Mouse (Mus musculus): Measurements from ENCODE around the gene Cmas. TPM values are rescaled to one million over a fixed set of nuclear protein-coding genes. Genes with fewer than 3 reads are reported as not detected.

Cmas gene
- polyA plus RNA-seq, 1 experiment from 2014 or later, result 145 TPM

DNA sequence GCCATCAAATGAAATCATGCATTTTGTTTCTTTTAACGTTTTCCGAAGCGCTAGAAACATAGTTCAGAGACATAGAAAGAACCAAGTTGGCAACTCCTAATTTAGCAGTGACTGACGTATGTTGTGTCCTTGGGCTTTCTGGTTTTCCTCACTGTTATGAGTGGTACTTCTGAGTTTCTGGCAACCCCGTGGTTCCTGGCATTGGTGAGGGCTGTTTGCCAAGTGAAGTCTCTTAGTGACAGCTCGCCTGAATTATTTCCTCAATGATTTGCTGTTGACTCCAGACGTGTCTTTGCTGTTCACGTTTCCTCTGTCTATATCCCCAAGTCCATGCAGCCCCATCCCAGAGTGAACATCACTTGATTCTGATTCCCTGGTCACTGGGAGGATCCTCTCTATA, 34.8 kb upstream of the Cmas start:
- H3K4me2 ChIP-seq (ENCODE audit: low read depth, low read length), result no peak overlapping the region
- peaks cover 3% of the 10 kb centered on the region; the same call in 1 of the 2 replicates for H3K9me3 ChIP-seq (ENCODE audit: control insufficient read depth, low read length)
- no peak for ATAC-seq
- no peaks in the 10 kb centered on the region for H3K4me1 ChIP-seq (ENCODE audit: control insufficient read depth, insufficient read depth, low read length)
- H3K4me3 ChIP-seq (ENCODE audit: low read length), result no peak overlapping the region
- WGBS, result 69% methylated on average over 8 of the region's 8 CpGs
- H3K9ac ChIP-seq (ENCODE audit: low read depth, low read length), result no peak overlapping the region
- H3K36me3 ChIP-seq (ENCODE audit: control insufficient read depth, insufficient read depth, low read length), result no peaks in the 10 kb centered on the region
- H3K27me3 ChIP-seq (replicated peaks; ENCODE audit: control insufficient read depth, insufficient read depth, low read length), result no peaks in the 10 kb centered on the region
- H3K27ac ChIP-seq (ENCODE audit: low read length), result no peak overlapping the region

DNA sequence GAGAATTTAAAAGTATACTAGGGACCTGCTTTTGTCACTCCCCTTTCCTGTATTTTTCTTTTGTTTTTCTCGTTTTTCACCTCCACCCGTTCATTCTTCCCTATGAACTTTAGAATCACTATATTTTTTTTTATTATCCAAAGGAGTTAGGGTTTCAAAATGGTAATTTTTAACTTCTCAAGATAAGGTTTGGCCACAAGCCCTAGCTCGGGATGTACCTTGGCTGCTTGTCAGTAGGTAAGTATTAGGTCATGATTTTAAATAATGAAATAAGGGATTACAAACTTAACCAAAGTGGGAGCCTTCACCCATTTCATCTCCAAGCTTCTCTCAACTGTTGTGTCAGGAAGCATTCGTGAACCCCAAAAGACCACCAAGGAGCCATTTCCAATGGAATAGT, 30.5 kb upstream of the Cmas start:
- no peak overlapping the region for H3K4me2 ChIP-seq (ENCODE audit: low read depth, low read length)
- no peak overlapping the region for H3K4me3 ChIP-seq (ENCODE audit: low read length)
- no peak overlapping the region for H3K27ac ChIP-seq (ENCODE audit: low read length)
- no peaks in the 10 kb centered on the region for H3K36me3 ChIP-seq (ENCODE audit: control insufficient read depth, insufficient read depth, low read length)
- H3K9me3 ChIP-seq (ENCODE audit: control insufficient read depth, low read length), result peaks cover 3% of the 10 kb centered on the region; the same call in 1 of the 2 replicates
- ATAC-seq, result no peak
- no peaks in the 10 kb centered on the region for H3K4me1 ChIP-seq (ENCODE audit: control insufficient read depth, insufficient read depth, low read length)
- no peaks in the 10 kb centered on the region for H3K27me3 ChIP-seq (replicated peaks; ENCODE audit: control insufficient read depth, insufficient read depth, low read length)
- WGBS, result 73% methylated on average over 4 of the region's 4 CpGs
- no peak overlapping the region for H3K9ac ChIP-seq (ENCODE audit: low read depth, low read length)

DNA sequence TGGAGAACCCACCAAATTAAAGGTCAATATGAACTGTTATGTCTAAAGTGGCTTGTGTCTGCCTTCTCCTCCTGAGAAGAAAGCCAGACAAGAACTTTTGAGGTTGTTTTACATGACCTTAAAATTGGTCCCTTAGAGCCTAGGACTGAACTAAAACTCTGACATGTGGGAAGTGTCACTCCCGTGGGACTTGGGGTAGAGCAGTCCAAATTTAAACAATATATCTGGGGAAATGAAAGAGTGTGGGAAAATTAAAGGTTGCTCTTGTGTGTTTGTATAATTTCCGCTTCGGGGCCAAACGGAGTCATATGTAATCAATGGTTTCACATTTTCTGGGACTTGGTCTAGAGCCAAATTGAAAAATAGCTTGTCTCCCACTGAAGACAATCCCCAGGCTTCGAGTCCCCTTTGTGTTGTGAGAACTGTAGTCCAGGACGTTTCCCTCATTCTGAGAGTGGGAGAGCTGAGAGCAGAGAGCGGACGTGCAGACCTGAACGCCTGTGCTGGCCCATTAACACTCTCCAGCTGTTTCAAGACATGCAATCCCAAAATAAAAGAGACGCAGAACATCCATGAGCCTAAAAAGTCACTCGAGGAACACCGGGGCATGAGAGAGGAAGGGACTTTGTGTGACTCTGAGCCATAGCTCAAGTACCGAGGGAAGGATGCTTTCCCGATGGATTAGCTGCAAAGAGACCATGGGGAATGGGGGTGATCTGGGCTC, 23.8 kb upstream of the Cmas start:
- no peak overlapping the region for H3K4me2 ChIP-seq (ENCODE audit: low read depth, low read length)
- 47% methylated on average over 14 of the region's 14 CpGs for WGBS
- peak overlapping the region; percentile 68 for H3K27ac ChIP-seq (ENCODE audit: low read length)
- peak; percentile 86 for ATAC-seq
- no peak overlapping the region for H3K4me3 ChIP-seq (ENCODE audit: low read length)
- H3K27me3 ChIP-seq (replicated peaks; ENCODE audit: control insufficient read depth, insufficient read depth, low read length), result no peaks in the 10 kb centered on the region
- peaks cover 2% of the 10 kb centered on the region; the same call in 1 of the 2 replicates for H3K4me1 ChIP-seq (ENCODE audit: control insufficient read depth, insufficient read depth, low read length)
- no peak overlapping the region; the same call in 1 of the 2 replicates for H3K9ac ChIP-seq (ENCODE audit: low read depth, low read length)
- H3K36me3 ChIP-seq (ENCODE audit: control insufficient read depth, insufficient read depth, low read length), result no peaks in the 10 kb centered on the region
- no peaks in the 10 kb centered on the region for H3K9me3 ChIP-seq (ENCODE audit: control insufficient read depth, low read length)

DNA sequence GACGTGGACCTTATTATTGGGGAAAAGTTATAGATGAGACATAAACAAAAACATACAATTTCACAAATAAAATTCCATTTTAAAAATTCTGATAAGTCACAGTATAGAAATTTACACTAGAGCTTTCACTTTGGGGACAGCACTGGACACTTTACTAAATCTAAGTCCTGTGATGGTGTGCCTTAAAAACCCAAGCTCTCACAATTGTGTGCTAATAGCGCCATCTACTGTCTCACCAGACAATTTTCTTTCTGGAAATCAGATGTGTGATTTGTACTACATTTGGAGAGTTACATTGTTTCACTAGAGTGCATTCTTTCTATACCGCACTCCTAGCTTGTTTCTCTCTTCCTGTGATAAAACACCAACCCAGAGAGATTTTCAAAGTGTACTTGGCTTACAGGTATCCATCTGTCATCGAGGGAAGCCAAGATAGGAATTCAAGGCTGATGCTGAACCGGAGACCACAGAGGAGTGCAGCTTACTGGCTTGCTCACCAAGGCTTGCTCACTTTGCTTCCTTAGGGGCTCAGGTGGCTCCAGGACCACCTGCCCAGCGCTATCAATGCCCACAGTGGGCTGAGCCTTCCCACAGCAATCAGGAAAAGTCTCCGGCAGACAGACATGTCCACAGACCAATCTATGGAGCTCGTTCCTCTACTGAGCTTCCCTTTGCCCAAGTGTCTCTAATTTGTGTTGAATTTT, 21.0 kb upstream of the Cmas start:
- 0 out of 2 replicates have a peak, but pooled peaks have one; percentile 31 for ATAC-seq
- H3K4me3 ChIP-seq (ENCODE audit: low read length), result no peak overlapping the region
- 46% methylated on average over 8 of the region's 8 CpGs for WGBS

DNA sequence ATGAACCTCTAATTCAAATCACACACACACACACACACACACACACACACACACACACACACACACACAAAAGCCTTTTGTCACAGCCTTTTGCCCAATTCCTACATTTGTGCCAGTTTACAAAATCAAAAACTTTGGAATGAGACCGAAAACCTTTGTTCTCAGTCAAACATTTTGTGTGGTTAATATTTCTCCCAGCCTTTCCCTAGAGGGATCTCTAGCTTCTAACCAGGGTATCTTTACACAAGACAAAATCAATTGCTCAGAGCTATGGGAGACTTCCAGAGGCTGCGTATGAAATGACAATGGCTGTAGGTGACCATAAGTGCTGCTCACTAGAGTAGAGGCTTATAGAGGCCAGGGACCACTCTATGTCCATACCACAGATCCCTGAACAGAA, 18.3 kb upstream of the Cmas start:
- no peak for ATAC-seq
- no peaks in the 10 kb centered on the region; the same call in none of the 2 replicates for H3K4me1 ChIP-seq (ENCODE audit: control insufficient read depth, insufficient read depth, low read length)
- H3K27me3 ChIP-seq (replicated peaks; ENCODE audit: control insufficient read depth, insufficient read depth, low read length), result no peaks in the 10 kb centered on the region
- no peak overlapping the region for H3K27ac ChIP-seq (ENCODE audit: low read length)
- H3K9me3 ChIP-seq (ENCODE audit: control insufficient read depth, low read length), result no peaks in the 10 kb centered on the region
- no peak overlapping the region for H3K9ac ChIP-seq (ENCODE audit: low read depth, low read length)
- WGBS, result 77% methylated on average over 2 of the region's 2 CpGs
- H3K4me2 ChIP-seq (ENCODE audit: low read depth, low read length), result no peak overlapping the region
- H3K36me3 ChIP-seq (ENCODE audit: control insufficient read depth, insufficient read depth, low read length), result no peaks in the 10 kb centered on the region
- no peak overlapping the region for H3K4me3 ChIP-seq (ENCODE audit: low read length)

More for the DNA sequence above, 21.0 kb upstream of the Cmas start:
- Histone ChIP-seq H3K9me3 (ENCODE audit: control insufficient read depth, low read length) (no peaks in the 10 kb centered on the region), H3K4me2 (ENCODE audit: low read depth, low read length) (no peak overlapping the region), H3K27ac (ENCODE audit: low read length) (no peak overlapping the region), H3K4me1 (ENCODE audit: control insufficient read depth, insufficient read depth, low read length) (peaks cover 2% of the 10 kb centered on the region; the same call in 1 of the 2 replicates), H3K36me3 (ENCODE audit: control insufficient read depth, insufficient read depth, low read length) (no peaks in the 10 kb centered on the region), H3K9ac (ENCODE audit: low read depth, low read length) (no peak overlapping the region), H3K27me3 (replicated peaks; ENCODE audit: control insufficient read depth, insufficient read depth, low read length) (no peaks in the 10 kb centered on the region)

DNA sequence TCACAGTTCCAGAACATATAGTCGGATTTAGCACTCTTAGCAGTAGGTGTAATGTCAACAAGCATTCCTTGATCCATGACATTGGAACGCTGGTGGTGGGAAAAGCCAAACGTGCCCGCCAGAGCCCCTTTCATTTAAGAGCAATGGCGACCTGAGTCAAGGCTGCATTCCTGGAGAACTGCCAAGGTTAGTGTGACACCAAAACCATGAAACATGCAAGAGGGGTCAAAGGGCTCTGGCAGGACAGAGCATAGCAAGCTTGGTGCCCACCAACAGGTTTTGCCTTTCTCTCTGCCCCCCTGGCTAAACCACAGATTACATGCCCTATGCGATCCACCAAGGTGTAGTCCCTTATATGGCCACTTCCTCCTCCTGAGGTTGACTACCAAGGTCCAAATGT, 17.8 kb upstream of the Cmas start:
- 78% methylated on average over 6 of the region's 6 CpGs for WGBS
- Histone ChIP-seq H3K4me2 (ENCODE audit: low read depth, low read length) (no peak overlapping the region), H3K9ac (ENCODE audit: low read depth, low read length) (no peak overlapping the region), H3K36me3 (ENCODE audit: control insufficient read depth, insufficient read depth, low read length) (no peaks in the 10 kb centered on the region), H3K4me3 (ENCODE audit: low read length) (no peak overlapping the region), H3K27ac (ENCODE audit: low read length) (no peak overlapping the region), H3K9me3 (ENCODE audit: control insufficient read depth, low read length) (no peaks in the 10 kb centered on the region), H3K4me1 (ENCODE audit: control insufficient read depth, insufficient read depth, low read length) (no peaks in the 10 kb centered on the region; the same call in 1 of the 2 replicates), H3K27me3 (replicated peaks; ENCODE audit: control insufficient read depth, insufficient read depth, low read length) (no peaks in the 10 kb centered on the region)
- ATAC-seq, result no peak

DNA sequence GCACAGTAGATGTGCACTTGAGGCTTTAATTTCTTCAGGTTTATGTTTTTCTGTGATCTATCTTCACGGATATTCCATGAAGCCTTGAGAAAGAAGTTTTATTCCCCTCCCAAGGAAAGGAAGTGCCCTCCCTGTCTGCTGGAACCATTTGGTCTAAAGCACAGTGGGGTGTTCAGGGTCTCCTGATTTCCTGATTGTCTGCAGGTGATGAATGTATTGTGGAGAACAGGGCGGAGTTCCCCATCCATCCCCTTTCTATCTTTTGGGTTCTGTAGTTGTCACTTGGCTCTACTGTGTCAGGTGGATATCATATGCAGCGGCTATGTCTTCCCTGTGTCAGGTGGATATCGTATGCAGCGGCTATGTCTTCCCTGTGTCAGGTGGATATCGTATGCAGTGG, 14.7 kb upstream of the Cmas start:
- Histone ChIP-seq H3K4me1 (ENCODE audit: control insufficient read depth, insufficient read depth, low read length) (no peaks in the 10 kb centered on the region; the same call in 1 of the 2 replicates), H3K9ac (ENCODE audit: low read depth, low read length) (no peak overlapping the region), H3K9me3 (ENCODE audit: control insufficient read depth, low read length) (no peaks in the 10 kb centered on the region), H3K4me3 (ENCODE audit: low read length) (no peak overlapping the region), H3K36me3 (ENCODE audit: control insufficient read depth, insufficient read depth, low read length) (no peaks in the 10 kb centered on the region), H3K4me2 (ENCODE audit: low read depth, low read length) (no peak overlapping the region), H3K27ac (ENCODE audit: low read length) (no peak overlapping the region), H3K27me3 (replicated peaks; ENCODE audit: control insufficient read depth, insufficient read depth, low read length) (no peaks in the 10 kb centered on the region)
- ATAC-seq, result no peak
- whole genome bisulfite sequencing, result 87% methylated on average over 6 of the region's 6 CpGs

DNA sequence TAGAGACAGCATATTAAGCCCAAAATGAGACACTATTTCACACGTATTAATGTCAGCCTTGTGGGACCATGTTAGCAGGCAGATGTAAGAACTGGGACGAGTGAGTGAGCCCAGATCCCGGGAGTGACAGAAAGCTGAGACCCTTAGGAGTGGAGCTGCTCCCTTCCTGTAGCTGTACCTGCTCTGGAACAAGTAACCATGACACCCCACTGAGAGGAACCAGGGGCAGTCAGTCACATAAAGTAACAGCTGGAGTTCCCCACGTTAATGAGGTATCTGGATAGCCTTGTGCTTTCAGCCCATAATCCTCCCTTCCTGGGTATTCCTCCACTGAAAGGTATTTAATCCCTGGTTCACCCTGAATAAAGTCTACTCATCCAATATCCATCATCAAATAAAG, 13.3 kb upstream of the Cmas start:
- H3K36me3 ChIP-seq (ENCODE audit: control insufficient read depth, insufficient read depth, low read length), result no peaks in the 10 kb centered on the region
- no peaks in the 10 kb centered on the region for H3K9me3 ChIP-seq (ENCODE audit: control insufficient read depth, low read length)
- no peak overlapping the region for H3K9ac ChIP-seq (ENCODE audit: low read depth, low read length)
- H3K27ac ChIP-seq (ENCODE audit: low read length), result no peak overlapping the region
- H3K4me1 ChIP-seq (ENCODE audit: control insufficient read depth, insufficient read depth, low read length), result no peaks in the 10 kb centered on the region; the same call in 1 of the 2 replicates
- no peak overlapping the region for H3K4me3 ChIP-seq (ENCODE audit: low read length)
- H3K4me2 ChIP-seq (ENCODE audit: low read depth, low read length), result no peak overlapping the region
- ATAC-seq, result no peak
- H3K27me3 ChIP-seq (replicated peaks; ENCODE audit: control insufficient read depth, insufficient read depth, low read length), result no peaks in the 10 kb centered on the region
- 60% methylated on average over 4 of the region's 4 CpGs for WGBS

DNA sequence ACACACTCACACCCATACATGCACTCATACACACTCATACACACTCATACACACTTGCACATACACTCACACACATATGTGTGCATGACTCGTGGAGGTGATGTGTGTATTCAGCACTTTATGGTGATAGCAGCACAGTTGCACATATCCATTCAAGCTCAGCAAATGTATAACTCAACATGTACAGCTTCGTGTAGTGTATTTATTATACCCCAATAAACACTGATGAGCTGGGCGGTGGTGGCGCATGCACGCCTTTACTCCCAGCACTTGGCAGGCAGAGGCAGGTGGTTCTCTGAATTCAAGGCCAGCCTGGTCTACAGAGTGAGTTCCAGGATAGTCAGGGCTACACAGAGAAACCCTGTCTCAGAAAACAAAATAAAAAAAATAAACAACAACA, 11.0 kb upstream of the Cmas start:
- Histone ChIP-seq H3K27ac (ENCODE audit: low read length) (no peak overlapping the region), H3K4me1 (ENCODE audit: control insufficient read depth, insufficient read depth, low read length) (no peaks in the 10 kb centered on the region; the same call in none of the 2 replicates), H3K9ac (ENCODE audit: low read depth, low read length) (no peak overlapping the region), H3K27me3 (replicated peaks; ENCODE audit: control insufficient read depth, insufficient read depth, low read length) (no peaks in the 10 kb centered on the region), H3K4me3 (ENCODE audit: low read length) (no peak overlapping the region), H3K36me3 (ENCODE audit: control insufficient read depth, insufficient read depth, low read length) (no peaks in the 10 kb centered on the region), H3K9me3 (ENCODE audit: control insufficient read depth, low read length) (no peaks in the 10 kb centered on the region), H3K4me2 (ENCODE audit: low read depth, low read length) (no peak overlapping the region)
- WGBS, result 75% methylated on average over 5 of the region's 5 CpGs
- ATAC-seq, result peak; percentile 73
